Mouse (Mus musculus) kidney, postnatal 0 days (tissue): ENCODE data around the gene Btf3l4. TPM values are rescaled to one million over a fixed set of nuclear protein-coding genes. Genes with fewer than 3 reads are reported as not detected.

Experiments
- ATAC-seq: fragments of 200-750 bp; cut with Nextera tagmentation; replicated peaks from 2 replicates; pipeline ENCODE4 v1.8.0; 2017; ENCODE audit warnings: low read depth, moderate number of reproducible peaks, moderate TSS enrichment, moderate library complexity; ENCODE audit not compliant: low FRiP score
- DNase-seq: peaks from one replicate; pipeline ENCODE4 v3.0.0-alpha.2; 2016; ENCODE audit warnings: low spot score
- H3K27ac ChIP-seq: fragments of 300-500 bp; sonication (generic); 2 replicates; pipeline ENCODE4 v1.5.1; 2014; ENCODE audit warnings: mild to moderate bottlenecking
- H3K27me3 ChIP-seq: fragments of 300-500 bp; sonication (generic); 2 replicates; pipeline ENCODE4 v1.6.1; 2014; ENCODE audit warnings: low read length, mixed read lengths; ENCODE audit not compliant: insufficient read depth
- H3K36me3 ChIP-seq: fragments of 300-500 bp; sonication (generic); 2 replicates; pipeline ENCODE4 v1.6.1; 2014; ENCODE audit warnings: low read length, mixed read lengths; ENCODE audit not compliant: insufficient read depth
- H3K4me1 ChIP-seq: fragments of 300-500 bp; sonication (generic); replicated peaks from 2 replicates; pipeline ENCODE4 v1.6.1; 2014; ENCODE audit warnings: antibody characterized with exemption, low read length, mixed read lengths; ENCODE audit not compliant: insufficient read depth
- H3K4me2 ChIP-seq: fragments of 300-500 bp; sonication (generic); 2 replicates; pipeline ENCODE4 v1.6.1; 2014; ENCODE audit warnings: mild to moderate bottlenecking, low read length, moderate library complexity, mixed read lengths
- H3K4me3 ChIP-seq: fragments of 300-500 bp; sonication (generic); replicated peaks from 2 replicates; pipeline ENCODE4 v1.5.1; 2014; ENCODE audit warnings: low read depth, low read length
- H3K9ac ChIP-seq: fragments of 300-500 bp; sonication (generic); 2 replicates; pipeline ENCODE4 v1.6.1; 2014; ENCODE audit warnings: low read depth, low read length
- H3K9me3 ChIP-seq: fragments of 300-500 bp; sonication (generic); replicated peaks from 2 replicates; pipeline ENCODE4 v1.6.1; 2016; ENCODE audit warnings: low read length, inconsistent platforms, mixed read lengths
- CTCF ChIP-seq: IDR thresholded peaks from 2 replicates; pipeline ENCODE4 v1.5.1; 2016; ENCODE audit warnings: antibody characterized with exemption, low read depth, mild to moderate bottlenecking, moderate library complexity
- whole genome bisulfite sequencing: fragments of 180-500 bp; shearing (Covaris S2); extraction: QIAGEN DNeasy Blood & Tissue Kit; methylation state at CpG from one replicate; pipeline ENCODE4 v1.1.7; 2014; 5-methylcytosine and 5-hydroxymethylcytosine counted together
- polyA plus RNA-seq: library from polyadenylated mRNA; unstranded; fragments of >200 nt; fragmentation: Nextera tagmentation; extraction: Ambion mirVana; gene quantifications from 2 replicates; pipeline ENCODE4 v1.2.1, GENCODE M21; 2015

The Btf3l4 gene
- polyA plus RNA-seq, 1 experiment from 2014 or later: 174 TPM

GRCm38 (mm10) chr4:108838031-108838430 lies 4.6 kb upstream of the Btf3l4 start:
- Histone ChIP-seq H3K4me3 (no peak overlapping the region), H3K27ac (no peak overlapping the region), H3K4me1 (peaks cover 4% of the 10 kb centered on the region; the same call in 1 of the 2 replicates), H3K9me3 (no peaks in the 10 kb centered on the region), H3K36me3 (no peaks in the 10 kb centered on the region), H3K9ac (no peak overlapping the region), H3K4me2 (no peak overlapping the region), H3K27me3 (no peaks in the 10 kb centered on the region)
- no peak for ATAC-seq
- no peak for DNase-seq
- no peak for TF ChIP-seq CTCF
- 72% methylated on average over 4 of the region's 4 CpGs for WGBS

- 45% methylated on average over 3 of the region's 3 CpGs for WGBS
- TF ChIP-seq CTCF: no peak
- Histone ChIP-seq H3K36me3 (no peaks in the 10 kb centered on the region), H3K9me3 (no peaks in the 10 kb centered on the region), H3K27me3 (no peaks in the 10 kb centered on the region), H3K4me3 (peak overlapping the region; percentile 97), H3K27ac (0 out of 2 replicates have a peak overlapping the region, but pooled peaks have one; percentile 93), H3K4me1 (peaks cover 11% of the 10 kb centered on the region), H3K9ac (peak overlapping the region; percentile 98), H3K4me2 (peak overlapping the region; percentile 63)
- DNase-seq (no peak), ATAC-seq (no peak)
Observed at GRCm38 (mm10) chr4:108835496-108835895, 2.1 kb upstream of the Btf3l4 start.

GRCm38 (mm10) chr4:108834971-108835311 lies 1.5 kb upstream of the Btf3l4 start:
- DNase-seq: no peak
- H3K4me2 ChIP-seq: peak overlapping the region; percentile 63
- H3K9me3 ChIP-seq: no peaks in the 10 kb centered on the region

GRCm38 (mm10) chr4:108834115-108834970 lies 929 bp upstream of the Btf3l4 start, which contains the start of gene Txndc12:
Gene Txndc12 (plus strand): TSS chr4:108834601.
- Histone ChIP-seq H3K27me3 (no peaks in the 10 kb centered on the region), H3K27ac (peak within 1 kb of the TSS; percentile 93), H3K4me1 (peaks cover 11% of the 10 kb centered on the region), H3K4me2 (peak within 1 kb of the TSS; percentile 63), H3K4me3 (peak within 1 kb of the TSS; percentile 97), H3K9me3 (no peaks in the 10 kb centered on the region), H3K9ac (peak within 1 kb of the TSS; percentile 98), H3K36me3 (peaks cover 5% of the 10 kb centered on the region; the same call in 1 of the 2 replicates)
- TF ChIP-seq CTCF: peak; percentile 12; the same call in 1 of the 2 replicates
- under 1% methylated on average over 34 of the region's 34 CpGs for WGBS
- DNase-seq (peak; percentile 97), ATAC-seq (peak; percentile 82)

More at GRCm38 (mm10) chr4:108834971-108835311, 1.5 kb upstream of the Btf3l4 start:
- TF ChIP-seq CTCF: no peak
- Histone ChIP-seq H3K36me3 (peaks cover 4% of the 10 kb centered on the region; the same call in 1 of the 2 replicates), H3K27me3 (no peaks in the 10 kb centered on the region), H3K4me1 (peaks cover 11% of the 10 kb centered on the region), H3K4me3 (peak overlapping the region; percentile 97), H3K9ac (peak overlapping the region; percentile 98), H3K27ac (peak overlapping the region; percentile 93)
- ATAC-seq: no peak
- 0% methylated on average over 15 of the region's 15 CpGs for WGBS

GRCm38 (mm10) chr4:108833828-108834114 lies 357 bp upstream of the Btf3l4 start:
- WGBS: 0% methylated on average over 6 of the region's 6 CpGs
- Histone ChIP-seq H3K9ac (peak overlapping the region; percentile 98), H3K4me1 (peaks cover 11% of the 10 kb centered on the region), H3K27ac (peak overlapping the region; percentile 93), H3K4me3 (peak overlapping the region; percentile 97), H3K36me3 (peaks cover 9% of the 10 kb centered on the region; the same call in 1 of the 2 replicates), H3K27me3 (no peaks in the 10 kb centered on the region), H3K4me2 (peak overlapping the region; percentile 63), H3K9me3 (no peaks in the 10 kb centered on the region)
- no peak for TF ChIP-seq CTCF
- no peak for ATAC-seq
- no peak for DNase-seq

- Histone ChIP-seq H3K4me3 (no peak overlapping the region), H3K4me2 (no peak overlapping the region), H3K4me1 (peaks cover 10% of the 10 kb centered on the region), H3K27me3 (no peaks in the 10 kb centered on the region), H3K27ac (no peak overlapping the region), H3K9me3 (no peaks in the 10 kb centered on the region), H3K9ac (no peak overlapping the region), H3K36me3 (peaks cover 21% of the 10 kb centered on the region; the same call in 1 of the 2 replicates)
- 94% methylated on average over 1 of the region's 1 CpGs for WGBS
- no peak for DNase-seq
- ATAC-seq: no peak
- TF ChIP-seq CTCF: no peak
Observed at GRCm38 (mm10) chr4:108830698-108831097, 2.7 kb downstream of the Btf3l4 start.
